Mouse (Mus musculus) limb, embryonic 12.5 days (tissue): ENCODE data around the gene Sdk2. TPM values are rescaled to one million over a fixed set of nuclear protein-coding genes. Genes with fewer than 3 reads are reported as not detected.
A peak's percentile ranks its signal among the peaks of the same experiment; 100 is the strongest.

Experiments used
- ATAC-seq: fragments of 200-750 bp; cut with Nextera tagmentation; 2 replicates; pipeline ENCODE4 v1.8.0; 2017; ENCODE audit warnings: low read depth, moderate TSS enrichment; ENCODE audit not compliant: insufficient number of reproducible peaks, insufficient read depth, low FRiP score, low TSS enrichment
- H3K27ac ChIP-seq: fragments of 300-500 bp; sonication (generic); 2 replicates; pipeline ENCODE4 v1.5.1; 2016; ENCODE audit warnings: mild to moderate bottlenecking, moderate library complexity
- H3K27me3 ChIP-seq: fragments of 300-500 bp; sonication (generic); 2 replicates; pipeline ENCODE4 v1.6.1; 2016; ENCODE audit warnings: mild to moderate bottlenecking, moderate library complexity
- H3K36me3 ChIP-seq: fragments of 300-500 bp; sonication (generic); 2 replicates; pipeline ENCODE4 v1.6.1; 2016; ENCODE audit warnings: mild to moderate bottlenecking, moderate library complexity
- H3K4me1 ChIP-seq: fragments of 300-500 bp; sonication (generic); replicated peaks from 2 replicates; pipeline ENCODE4 v1.6.1; 2016
- H3K4me2 ChIP-seq: fragments of 300-500 bp; sonication (generic); 2 replicates; pipeline ENCODE4 v1.6.1; 2016; ENCODE audit warnings: mild to moderate bottlenecking, moderate library complexity
- H3K4me3 ChIP-seq: fragments of 300-500 bp; sonication (generic); replicated peaks from 2 replicates; pipeline ENCODE4 v1.5.1; 2016; ENCODE audit warnings: mild to moderate bottlenecking
- H3K9ac ChIP-seq: fragments of 300-500 bp; sonication (generic); replicated peaks from 2 replicates; pipeline ENCODE4 v1.6.1; 2016; ENCODE audit warnings: mild to moderate bottlenecking, moderate library complexity
- H3K9me3 ChIP-seq: fragments of 300-500 bp; sonication (generic); 2 replicates; pipeline ENCODE4 v1.6.1; 2016; ENCODE audit warnings: mild to moderate bottlenecking, moderate library complexity
- WGBS: fragments of 180-500 bp; shearing (Covaris S2); methylation state at CpG from one replicate; pipeline ENCODE4 v1.1.7; 2016; 5-methylcytosine and 5-hydroxymethylcytosine counted together
- polyA plus RNA-seq: library from polyadenylated mRNA; unstranded; fragments of >200 nt; fragmentation: Nextera tagmentation; extraction: Ambion mirVana; gene quantifications from 2 replicates; pipeline ENCODE4 v1.2.1, GENCODE M21; 2016

Sdk2 gene
- polyA plus RNA-seq, 1 experiment from 2014 or later = 2.3 TPM

- H3K9ac ChIP-seq = no peak overlapping the region
- H3K4me1 ChIP-seq = peaks cover 50% of the 10 kb centered on the region
- no peak overlapping the region for H3K4me2 ChIP-seq
- ATAC-seq = no peak
- no peak overlapping the region for H3K4me3 ChIP-seq
- no peaks in the 10 kb centered on the region for H3K9me3 ChIP-seq
- peaks cover 9% of the 10 kb centered on the region; the same call in 1 of the 2 replicates for H3K27me3 ChIP-seq
- 88% methylated on average over 11 of the region's 11 CpGs for WGBS
- H3K36me3 ChIP-seq = no peaks in the 10 kb centered on the region
- no peak overlapping the region for H3K27ac ChIP-seq
Measured at GRCm38 (mm10) chr11:113930112-113930511, 136.7 kb downstream of the Sdk2 start.

DNA sequence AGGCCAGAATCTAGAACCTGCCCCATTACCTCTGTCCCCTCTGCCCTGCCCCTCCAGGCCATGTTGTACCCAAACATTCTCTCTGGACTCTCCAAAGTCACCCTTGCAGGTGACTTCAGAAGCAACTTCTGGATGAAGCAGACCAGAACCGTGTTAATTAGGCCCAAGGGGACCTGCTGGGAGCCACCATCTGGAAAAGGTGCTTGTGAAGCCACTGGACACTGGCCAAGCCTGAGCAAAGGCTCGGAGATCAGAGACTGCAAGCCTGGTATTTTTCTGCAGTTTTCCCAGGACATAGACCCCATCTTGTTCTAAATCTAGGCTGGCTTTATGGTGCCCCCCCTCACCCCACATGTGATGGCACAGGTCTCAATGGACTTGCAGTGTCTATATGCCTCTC lies 138.0 kb downstream of the Sdk2 start:
- no peaks in the 10 kb centered on the region for H3K9me3 ChIP-seq
- peaks cover 38% of the 10 kb centered on the region for H3K4me1 ChIP-seq
- 0 out of 2 replicates have a peak, but pooled peaks cover 3% of the 10 kb centered on the region for H3K27me3 ChIP-seq
- H3K36me3 ChIP-seq = no peaks in the 10 kb centered on the region
- H3K4me3 ChIP-seq = no peak overlapping the region
- H3K4me2 ChIP-seq = no peak overlapping the region
- H3K9ac ChIP-seq = no peak overlapping the region
- no peak overlapping the region for H3K27ac ChIP-seq
- whole genome bisulfite sequencing = 56% methylated on average over 2 of the region's 2 CpGs
- no peak for ATAC-seq

DNA sequence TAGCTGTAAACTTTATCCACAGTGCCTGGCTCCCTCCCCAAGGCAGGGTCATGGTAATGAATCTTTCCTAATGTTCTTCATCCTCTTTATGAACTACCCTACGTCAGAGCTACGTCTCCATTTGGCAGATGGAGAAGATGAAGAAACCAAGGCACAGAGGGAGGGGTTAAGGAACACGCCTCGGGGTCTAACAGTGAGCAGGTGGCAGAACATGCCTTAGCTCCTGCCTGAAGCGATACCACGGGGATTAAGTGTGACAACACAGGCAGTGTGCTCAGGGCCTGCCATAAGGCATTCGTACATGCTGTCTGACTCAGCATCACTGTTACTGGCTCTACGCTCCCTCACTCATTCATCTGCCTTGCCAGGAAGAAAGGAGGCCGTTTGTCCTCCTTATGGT lies 138.6 kb downstream of the Sdk2 start:
- Histone ChIP-seq H3K27me3 (0 out of 2 replicates have a peak, but pooled peaks cover 3% of the 10 kb centered on the region), H3K9me3 (no peaks in the 10 kb centered on the region), H3K9ac (no peak overlapping the region), H3K36me3 (no peaks in the 10 kb centered on the region), H3K4me1 (peaks cover 32% of the 10 kb centered on the region), H3K27ac (no peak overlapping the region), H3K4me2 (no peak overlapping the region), H3K4me3 (no peak overlapping the region)
- WGBS = 77% methylated on average over 9 of the region's 9 CpGs
- no peak for ATAC-seq

DNA sequence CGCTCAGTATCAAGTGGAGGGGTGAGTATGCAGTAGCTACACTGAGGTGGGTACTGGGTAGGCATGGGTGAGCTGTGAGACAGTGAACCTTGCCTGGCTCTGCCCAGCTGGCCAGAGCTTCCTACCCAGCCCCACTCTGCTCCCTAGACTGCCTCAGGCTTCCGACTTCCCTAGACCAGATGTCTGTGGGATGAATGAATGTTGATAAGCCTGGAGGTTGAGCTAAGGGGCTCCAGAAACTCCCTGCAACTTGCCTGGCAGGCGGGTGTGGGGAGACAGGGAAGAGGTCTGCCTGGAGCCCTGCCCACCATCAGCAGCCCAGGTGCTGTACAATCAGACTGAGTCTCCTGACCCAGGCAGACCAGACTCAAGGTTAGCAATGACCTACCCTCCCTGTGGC lies 139.0 kb downstream of the Sdk2 start:
- Histone ChIP-seq H3K4me3 (no peak overlapping the region), H3K9ac (no peak overlapping the region), H3K4me2 (no peak overlapping the region), H3K4me1 (peaks cover 29% of the 10 kb centered on the region), H3K9me3 (no peaks in the 10 kb centered on the region), H3K27me3 (peaks cover 3% of the 10 kb centered on the region; the same call in 1 of the 2 replicates), H3K27ac (no peak overlapping the region), H3K36me3 (no peaks in the 10 kb centered on the region)
- no peak for ATAC-seq
- WGBS = 73% methylated on average over 3 of the region's 3 CpGs

DNA sequence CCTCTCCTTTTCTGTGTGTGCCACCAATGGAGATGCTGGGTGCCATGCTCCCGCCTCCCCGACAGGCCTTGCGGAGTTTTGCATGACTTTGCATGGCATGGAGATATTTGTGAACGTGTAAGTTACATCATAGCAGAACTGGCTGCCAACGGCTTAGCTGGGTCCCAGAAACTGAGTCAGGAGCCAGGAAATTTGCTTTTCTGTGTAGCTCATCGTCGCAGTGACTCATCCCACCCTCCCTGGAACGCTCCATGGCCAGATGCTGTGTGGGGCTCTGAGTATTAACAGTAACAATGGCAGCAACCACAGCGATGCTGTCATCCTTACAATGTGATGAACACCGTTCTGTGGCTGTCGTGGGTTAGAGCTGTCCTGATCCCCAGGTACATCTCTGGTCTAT lies 139.6 kb downstream of the Sdk2 start:
- Histone ChIP-seq H3K27ac (no peak overlapping the region), H3K36me3 (no peaks in the 10 kb centered on the region), H3K27me3 (peaks cover 3% of the 10 kb centered on the region; the same call in 1 of the 2 replicates), H3K9ac (no peak overlapping the region), H3K4me2 (no peak overlapping the region), H3K9me3 (no peaks in the 10 kb centered on the region), H3K4me3 (no peak overlapping the region), H3K4me1 (peaks cover 26% of the 10 kb centered on the region)
- 91% methylated on average over 11 of the region's 11 CpGs for WGBS
- no peak for ATAC-seq

DNA sequence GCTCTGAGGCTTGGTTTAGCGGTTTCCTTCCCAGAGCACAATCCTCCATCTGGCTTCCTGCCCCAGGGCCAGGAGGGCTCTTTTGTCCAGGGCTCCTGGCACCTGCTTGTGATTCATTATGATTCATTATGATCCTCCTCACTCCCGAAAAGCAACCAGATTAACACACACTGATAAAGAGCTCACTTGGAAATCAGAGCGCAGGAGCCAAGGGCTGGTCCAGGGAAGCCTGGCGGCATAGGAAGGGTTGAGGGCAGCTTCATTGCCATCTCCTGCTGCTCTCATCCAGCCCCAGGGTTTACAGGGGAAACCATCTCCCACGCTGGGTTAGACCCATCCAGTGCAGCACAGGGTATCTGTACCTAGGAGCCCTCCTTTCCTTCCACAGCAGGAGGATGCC lies 143.7 kb downstream of the Sdk2 start:
- H3K9ac ChIP-seq = no peak overlapping the region
- no peak overlapping the region for H3K4me2 ChIP-seq
- 0 out of 2 replicates have a peak, but pooled peaks cover 5% of the 10 kb centered on the region for H3K9me3 ChIP-seq
- no peaks in the 10 kb centered on the region for H3K36me3 ChIP-seq
- no peak for ATAC-seq
- H3K27me3 ChIP-seq = peaks cover 3% of the 10 kb centered on the region; the same call in 1 of the 2 replicates
- H3K27ac ChIP-seq = no peak overlapping the region
- no peak overlapping the region for H3K4me3 ChIP-seq
- WGBS = 65% methylated on average over 5 of the region's 5 CpGs
- no peaks in the 10 kb centered on the region; the same call in 1 of the 2 replicates for H3K4me1 ChIP-seq

- Histone ChIP-seq H3K9ac (no peak overlapping the region), H3K27ac (no peak overlapping the region), H3K9me3 (no peaks in the 10 kb centered on the region), H3K36me3 (no peaks in the 10 kb centered on the region), H3K4me3 (no peak overlapping the region), H3K4me1 (peaks cover 14% of the 10 kb centered on the region), H3K27me3 (no peaks in the 10 kb centered on the region), H3K4me2 (no peak overlapping the region)
- WGBS = 77% methylated on average over 16 of the region's 16 CpGs
- ATAC-seq = 0 out of 2 replicates have a peak, but pooled peaks have one; percentile 32
Measured at GRCm38 (mm10) chr11:113903131-113903860, 163.6 kb downstream of the Sdk2 start.

DNA sequence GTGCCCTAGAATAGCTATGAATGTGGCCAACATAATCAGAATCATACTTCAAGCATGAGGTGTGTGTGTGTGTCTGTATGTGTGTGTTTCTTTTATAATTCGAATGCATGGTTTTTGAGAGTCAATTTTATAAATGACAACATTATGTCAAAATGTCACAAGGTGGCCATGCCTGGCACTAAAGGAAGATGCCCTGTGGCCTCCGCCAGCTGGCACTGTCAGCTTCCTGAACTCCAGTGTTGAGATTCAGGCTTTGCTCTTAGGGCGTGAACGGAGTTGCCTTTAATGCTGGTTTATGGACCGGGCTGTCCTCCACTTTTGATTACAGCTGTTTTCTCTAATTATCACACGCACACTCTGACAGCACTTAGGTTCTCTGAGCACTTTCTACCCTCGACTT lies 164.9 kb downstream of the Sdk2 start:
- H3K9ac ChIP-seq = no peak overlapping the region
- H3K27me3 ChIP-seq = no peaks in the 10 kb centered on the region
- H3K4me3 ChIP-seq = no peak overlapping the region
- WGBS = 65% methylated on average over 7 of the region's 7 CpGs
- H3K9me3 ChIP-seq = no peaks in the 10 kb centered on the region
- no peaks in the 10 kb centered on the region for H3K36me3 ChIP-seq
- ATAC-seq = no peak
- no peak overlapping the region for H3K4me2 ChIP-seq
- no peak overlapping the region for H3K27ac ChIP-seq
- peaks cover 14% of the 10 kb centered on the region for H3K4me1 ChIP-seq

GRCm38 (mm10) chr11:113898671-113899070 lies 168.2 kb downstream of the Sdk2 start:
- H3K4me3 ChIP-seq = no peak overlapping the region
- ATAC-seq = no peak
- H3K4me1 ChIP-seq = peaks cover 21% of the 10 kb centered on the region
- no peak overlapping the region for H3K4me2 ChIP-seq
- H3K27ac ChIP-seq = no peak overlapping the region
- H3K9me3 ChIP-seq = no peaks in the 10 kb centered on the region
- no peaks in the 10 kb centered on the region for H3K27me3 ChIP-seq
- no peak overlapping the region for H3K9ac ChIP-seq
- WGBS = 48% methylated on average over 7 of the region's 7 CpGs
- H3K36me3 ChIP-seq = no peaks in the 10 kb centered on the region

DNA sequence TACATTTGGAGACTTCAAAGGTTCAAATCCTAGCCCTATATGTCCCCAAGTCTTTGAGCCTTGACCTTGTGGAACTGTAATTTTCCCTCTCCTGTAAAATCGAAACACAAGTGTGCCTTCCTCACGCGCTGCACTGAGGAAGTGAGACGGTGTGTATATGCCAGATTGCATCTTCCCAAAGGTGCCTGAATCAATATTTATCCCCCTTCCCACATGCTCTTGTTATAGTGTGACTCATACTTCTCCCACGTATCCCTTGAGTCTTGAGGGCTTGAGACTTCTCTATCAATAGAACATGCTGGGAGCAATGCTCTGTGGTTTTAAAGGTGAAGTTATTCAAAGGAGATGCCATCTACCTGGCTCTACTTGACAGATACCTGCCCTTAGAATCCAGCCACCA lies 170.8 kb downstream of the Sdk2 start:
- Histone ChIP-seq H3K36me3 (no peaks in the 10 kb centered on the region), H3K27me3 (no peaks in the 10 kb centered on the region), H3K4me3 (no peak overlapping the region), H3K4me1 (peaks cover 41% of the 10 kb centered on the region), H3K27ac (no peak overlapping the region), H3K9me3 (no peaks in the 10 kb centered on the region), H3K9ac (no peak overlapping the region), H3K4me2 (no peak overlapping the region)
- ATAC-seq = no peak
- 88% methylated on average over 5 of the region's 5 CpGs for WGBS

DNA sequence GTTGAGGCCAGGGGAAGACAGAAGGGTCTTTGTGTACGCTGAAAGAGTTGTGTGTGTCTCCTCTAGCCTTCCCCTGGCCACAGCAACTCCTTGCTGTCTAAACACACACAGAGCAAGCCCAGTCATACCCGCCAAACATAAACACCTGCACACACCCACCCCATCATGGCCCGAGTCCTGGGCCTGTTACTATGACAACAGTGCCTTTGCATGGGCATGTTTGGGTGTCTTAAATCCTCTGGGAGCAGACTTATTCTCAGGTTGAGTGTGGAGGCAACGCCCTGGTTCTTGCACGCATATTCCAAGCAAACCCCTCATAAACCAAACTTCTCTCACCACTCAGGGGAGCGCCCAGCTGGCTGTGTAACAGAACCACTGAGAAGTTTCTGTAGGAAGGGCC lies 173.9 kb downstream of the Sdk2 start:
- peak; percentile 52 for ATAC-seq
- Histone ChIP-seq H3K27me3 (no peaks in the 10 kb centered on the region), H3K27ac (peak overlapping the region; percentile 83), H3K9me3 (no peaks in the 10 kb centered on the region), H3K36me3 (no peaks in the 10 kb centered on the region), H3K4me1 (peaks cover 30% of the 10 kb centered on the region), H3K4me2 (peak overlapping the region; percentile 23), H3K4me3 (no peak overlapping the region), H3K9ac (no peak overlapping the region)
- WGBS = 49% methylated on average over 6 of the region's 6 CpGs

DNA sequence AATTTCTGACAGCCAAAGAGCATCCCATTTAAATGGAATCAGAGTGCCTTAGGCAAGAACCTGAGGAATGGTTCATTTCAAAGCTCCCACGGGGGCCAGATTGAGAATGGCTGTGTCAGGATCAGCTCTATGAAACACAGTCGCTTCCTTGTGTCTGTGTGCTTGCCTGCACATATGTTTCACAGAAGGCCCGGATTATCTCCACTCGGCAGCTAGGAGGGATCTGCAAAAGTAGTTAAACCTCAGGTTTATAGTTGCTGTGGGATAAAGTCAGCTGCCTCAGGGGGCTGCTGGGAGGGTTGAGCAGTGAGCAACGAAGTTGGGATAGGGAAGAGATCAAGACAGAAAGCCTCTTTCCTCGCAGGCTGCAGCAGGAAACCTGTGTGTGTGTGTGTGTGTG lies 174.8 kb downstream of the Sdk2 start:
- Histone ChIP-seq H3K4me3 (no peak overlapping the region), H3K4me2 (no peak overlapping the region), H3K36me3 (no peaks in the 10 kb centered on the region), H3K27ac (peak overlapping the region; percentile 83), H3K9ac (no peak overlapping the region), H3K9me3 (no peaks in the 10 kb centered on the region), H3K4me1 (peaks cover 29% of the 10 kb centered on the region), H3K27me3 (no peaks in the 10 kb centered on the region)
- peak; percentile 57 for ATAC-seq
- 19% methylated on average over 6 of the region's 6 CpGs for WGBS
